Mouse (Mus musculus) ovary, postnatal 14 days (tissue): ENCODE data around the gene Mtrex.

Experiments
- DNase-seq: peaks from one replicate; pipeline ENCODE4 v3.0.0; 2022; ENCODE audit warnings: low spot score

Gene Mtrex

DNA sequence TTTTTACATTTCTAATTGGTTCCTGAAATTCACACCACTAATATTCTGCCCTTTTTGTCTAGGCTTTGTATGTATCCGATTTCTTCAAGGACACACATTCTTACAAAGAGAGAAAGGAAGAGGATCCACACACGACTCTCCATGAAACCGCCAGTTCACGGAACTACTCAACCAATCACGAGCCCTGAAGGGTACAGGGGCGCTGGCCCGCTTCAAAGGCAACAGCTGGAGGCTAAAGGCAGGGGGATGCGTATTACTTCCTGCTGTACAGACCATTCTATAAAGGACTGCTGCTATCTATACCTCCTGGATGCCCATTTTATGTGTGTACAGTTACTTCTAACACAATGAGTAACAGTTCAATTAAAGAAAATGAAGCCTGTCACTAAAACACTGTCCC is 59.8 kb downstream of the Mtrex start:
- no peak for DNase-seq

DNA sequence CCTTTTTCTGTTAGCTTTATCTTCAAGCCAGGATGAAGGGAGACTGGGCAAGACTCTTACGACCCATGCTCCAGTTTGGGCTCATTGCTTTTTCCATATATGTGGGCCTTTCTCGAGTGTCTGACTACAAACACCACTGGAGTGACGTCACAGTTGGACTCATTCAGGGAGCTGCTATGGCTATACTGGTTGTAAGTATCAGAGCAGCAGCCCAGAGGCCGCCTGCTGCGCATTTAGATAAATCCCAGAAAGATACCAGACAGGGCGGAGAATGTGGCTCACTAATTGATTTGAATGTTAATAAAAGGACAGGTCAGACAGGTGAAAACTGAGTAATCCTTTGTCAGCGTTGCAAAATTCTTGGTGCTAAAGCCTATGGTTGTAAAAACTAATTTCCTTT is 60.4 kb downstream of the Mtrex start:
- DNase-seq: no peak

DNA sequence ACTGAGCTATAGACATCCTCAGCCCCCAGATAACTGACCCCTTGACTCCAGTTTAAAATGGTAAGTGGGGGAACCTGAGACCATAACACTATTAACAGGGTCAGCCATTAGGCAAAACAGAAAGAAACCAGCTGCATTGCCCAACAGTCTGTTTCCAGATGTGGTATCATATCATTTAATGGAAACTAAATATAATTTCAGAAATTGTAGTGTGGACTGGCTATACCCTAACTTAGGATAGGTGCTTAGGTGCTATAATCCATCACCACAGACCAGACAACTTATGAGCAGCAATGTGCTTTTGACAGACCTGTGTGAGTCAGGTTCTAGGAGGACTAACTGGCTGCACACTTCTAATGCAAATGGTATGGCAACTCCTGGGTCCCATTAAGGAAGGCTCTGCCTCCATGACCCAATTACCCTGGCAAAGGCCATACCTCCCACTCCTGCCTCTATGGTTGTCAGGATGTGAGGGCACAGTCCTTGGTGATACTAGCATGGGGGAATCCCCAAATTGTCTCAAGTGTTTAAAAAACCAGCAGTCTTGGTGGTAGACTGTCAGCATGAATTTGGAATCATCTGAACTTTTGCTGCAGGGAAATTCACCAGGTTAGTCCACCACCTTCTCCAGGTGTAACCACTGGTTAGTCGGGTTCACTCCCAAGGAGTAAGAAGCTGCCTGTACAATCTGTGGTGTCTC is 64.1 kb downstream of the Mtrex start:
- DNase-seq: no peak

DNA sequence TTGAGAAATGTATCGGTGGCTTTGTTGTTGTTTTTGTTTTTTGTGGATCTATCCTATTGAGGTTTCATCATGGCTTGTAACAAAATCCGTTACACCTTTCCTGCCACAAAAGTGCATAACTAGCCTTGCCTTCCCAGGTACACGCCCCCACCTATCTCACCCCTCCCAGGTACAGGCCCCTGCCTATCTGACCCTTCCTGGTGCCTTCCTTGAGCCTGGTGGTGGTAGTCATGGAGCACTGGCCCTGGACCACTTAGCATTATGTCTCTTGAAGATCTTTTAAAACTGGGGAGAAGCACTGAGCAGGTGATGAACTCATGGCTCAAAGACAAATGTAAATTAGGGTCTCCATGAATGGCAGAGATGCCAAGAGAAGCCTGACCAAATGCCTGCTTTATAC is 64.9 kb downstream of the Mtrex start:
- DNase-seq: no peak

DNA sequence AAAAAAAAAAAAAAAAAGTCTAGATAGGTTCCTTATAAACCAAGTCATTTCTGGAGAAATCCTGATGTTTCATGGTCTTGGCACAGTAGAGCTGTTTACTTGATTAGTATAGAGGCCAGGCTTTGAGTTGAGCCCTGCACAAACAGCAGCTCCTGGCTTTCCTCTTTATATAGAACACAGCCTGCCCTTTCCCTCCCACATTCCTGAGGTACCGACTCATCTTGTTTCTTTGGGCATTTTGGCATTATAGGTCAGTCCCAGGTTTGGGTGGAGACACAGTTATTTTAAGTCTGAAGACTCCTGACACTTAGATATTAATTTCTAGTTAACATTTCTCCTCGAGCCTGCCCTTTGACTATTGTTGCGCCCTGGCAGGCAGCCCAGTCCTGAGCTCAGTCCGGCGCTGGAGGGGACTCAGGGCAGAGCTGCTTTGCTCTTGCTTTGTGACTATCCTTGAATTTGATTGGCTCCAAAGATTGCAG is 65.3 kb downstream of the Mtrex start:
- DNase-seq: peak; percentile 26

DNA sequence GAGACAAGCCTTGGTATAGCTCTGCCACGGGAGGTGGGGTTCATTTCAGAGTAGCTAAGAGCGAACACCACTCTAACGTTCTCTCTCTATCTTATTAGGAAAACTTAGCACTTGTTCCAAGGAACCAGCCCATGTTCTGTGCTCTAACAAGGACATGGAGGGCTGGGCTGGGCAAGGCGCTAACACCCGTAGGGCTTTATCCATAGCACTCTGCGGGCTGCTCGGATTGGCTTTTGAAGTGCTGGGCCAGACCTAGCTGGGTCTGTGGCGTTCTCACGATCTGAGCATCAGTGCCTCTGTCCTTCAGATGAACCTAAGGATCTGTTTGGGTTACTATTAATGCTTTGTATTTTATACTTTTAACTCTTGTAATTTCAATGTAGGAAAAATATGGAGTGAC is 66.3 kb downstream of the Mtrex start:
- no peak for DNase-seq

DNA sequence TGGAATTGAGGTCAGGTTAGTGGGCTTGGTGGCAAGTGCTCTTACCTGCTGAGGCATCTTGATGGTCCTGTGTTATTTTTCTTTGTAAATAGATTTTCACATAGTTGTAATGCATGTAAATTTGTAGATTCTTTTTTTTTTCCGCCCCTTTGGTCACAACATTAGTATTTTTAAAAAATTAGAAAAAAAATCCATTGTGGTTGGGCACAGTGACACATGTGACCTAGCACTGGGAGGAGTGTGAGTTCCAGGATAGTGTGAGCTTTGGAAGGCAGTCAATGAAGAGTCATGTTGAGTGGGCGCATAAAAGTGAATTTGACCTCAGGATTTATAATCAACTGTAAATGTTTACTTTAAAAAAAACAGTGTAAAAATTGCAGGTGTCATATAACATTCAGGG is 66.8 kb downstream of the Mtrex start:
- no peak for DNase-seq

DNA sequence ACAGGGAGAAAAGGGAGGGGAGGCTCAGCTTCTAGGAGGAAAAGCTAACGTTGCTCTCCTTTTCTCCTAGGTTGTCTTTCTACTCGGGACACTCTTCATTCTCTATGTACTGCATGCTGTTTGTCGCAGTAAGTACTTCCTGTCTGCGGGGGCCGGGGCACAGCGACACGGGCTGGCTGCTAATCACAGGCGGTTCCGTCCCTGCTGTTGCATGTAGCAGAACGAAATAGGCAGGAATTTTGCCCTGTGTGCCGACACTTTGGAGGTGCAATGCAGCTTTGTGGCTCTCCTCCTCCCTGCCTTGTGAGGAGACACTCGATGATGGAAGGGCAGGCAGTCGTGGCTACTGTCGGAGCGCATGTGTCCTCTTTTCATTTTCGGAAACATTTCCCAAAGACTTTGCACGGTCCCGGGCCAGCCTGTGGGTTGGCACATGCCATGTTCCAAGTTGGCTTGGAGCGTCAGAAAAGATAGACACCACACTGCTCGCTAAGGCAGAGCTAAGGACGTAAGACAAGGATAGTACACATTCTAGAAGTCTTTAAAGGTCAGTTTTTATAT is 67.5 kb downstream of the Mtrex start:
- no peak for DNase-seq

DNA sequence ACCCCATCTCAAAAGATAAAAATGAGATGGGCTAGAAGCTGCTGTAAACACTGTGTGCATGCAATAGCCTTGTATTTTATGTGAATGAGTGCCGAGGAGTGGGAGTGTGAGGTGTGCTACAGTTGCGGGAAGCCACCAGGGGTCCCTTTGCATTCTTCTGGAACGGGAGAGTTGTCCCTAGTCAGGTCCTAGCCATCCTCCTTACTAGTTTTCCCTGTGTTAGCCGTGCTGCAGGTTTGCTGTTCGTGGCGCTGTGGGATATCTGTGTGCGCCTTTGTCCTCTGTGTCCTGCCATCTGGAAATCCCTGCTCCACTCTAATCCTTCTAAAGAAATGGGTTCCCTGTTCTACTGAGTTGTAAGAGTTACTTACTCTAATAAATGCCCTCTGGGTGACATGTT is 69.3 kb downstream of the Mtrex start:
- no peak for DNase-seq

DNA sequence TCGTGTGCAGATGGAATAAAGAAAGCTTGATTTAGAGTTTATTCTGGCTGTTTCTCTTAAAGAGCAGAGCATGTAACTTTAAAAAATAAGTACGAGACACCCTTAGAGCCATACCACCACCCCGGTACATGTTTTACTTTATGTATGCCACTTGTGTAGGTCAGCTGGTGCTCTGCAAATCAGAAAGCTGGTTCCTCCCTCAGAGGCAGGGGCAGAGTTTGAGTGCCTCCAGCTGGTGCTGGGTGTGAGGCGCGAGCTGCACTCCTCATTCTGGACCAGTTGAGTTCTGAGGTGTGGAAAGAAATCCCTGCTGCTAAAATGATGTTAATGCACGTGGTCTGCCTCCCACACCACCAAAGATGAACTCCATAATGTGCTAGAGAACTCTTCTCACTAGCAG is 72.8 kb downstream of the Mtrex start:
- DNase-seq: no peak

DNA sequence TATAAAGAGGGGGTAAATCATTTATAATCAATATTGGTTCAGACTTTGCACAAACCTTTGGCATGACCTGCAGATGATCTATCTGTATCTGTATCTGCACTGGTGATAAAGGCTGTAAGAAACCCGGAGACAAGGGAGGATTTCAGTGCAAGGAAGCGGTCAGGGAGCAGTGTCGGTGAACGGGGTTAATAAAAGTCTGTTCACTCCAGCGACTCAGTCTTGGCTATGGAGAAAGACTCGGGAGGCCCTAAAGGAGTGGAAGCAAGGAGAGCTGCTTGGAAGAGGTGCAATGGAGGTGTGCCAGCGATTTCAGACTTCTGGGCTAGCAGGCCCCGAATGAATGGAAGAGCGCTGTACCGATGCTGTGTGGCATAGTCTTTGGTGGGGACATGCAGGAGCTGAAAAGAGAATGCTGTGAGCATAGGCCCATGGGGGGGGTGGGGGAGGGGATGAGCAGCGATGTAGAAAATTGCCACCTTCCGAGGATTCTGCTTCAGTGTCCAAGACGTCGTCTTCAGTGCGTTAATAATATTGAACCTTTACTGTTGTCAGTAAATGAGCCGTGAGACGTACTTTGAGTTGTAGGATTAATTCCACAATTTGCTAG is 73.4 kb downstream of the Mtrex start:
- no peak for DNase-seq

DNA sequence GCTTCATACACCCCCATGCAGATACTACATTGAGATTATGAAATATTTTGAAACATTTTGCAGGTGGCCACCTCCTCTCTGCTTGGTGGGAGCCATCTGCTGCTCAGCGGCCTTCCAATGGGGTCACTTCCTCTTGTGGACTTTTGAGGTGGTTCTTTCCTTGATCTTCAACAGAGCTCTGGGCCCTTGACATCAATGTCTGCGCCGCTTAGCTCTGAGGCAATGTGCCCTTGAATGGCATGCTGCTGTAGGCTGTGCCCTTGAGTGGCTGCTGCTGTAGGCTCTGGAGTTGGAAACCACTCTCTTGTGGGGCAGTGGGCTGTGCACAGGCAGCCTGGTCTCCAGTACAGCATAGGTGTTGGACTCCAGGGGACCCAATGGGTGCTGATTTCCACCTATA is 81.3 kb downstream of the Mtrex start:
- DNase-seq: no peak

DNA sequence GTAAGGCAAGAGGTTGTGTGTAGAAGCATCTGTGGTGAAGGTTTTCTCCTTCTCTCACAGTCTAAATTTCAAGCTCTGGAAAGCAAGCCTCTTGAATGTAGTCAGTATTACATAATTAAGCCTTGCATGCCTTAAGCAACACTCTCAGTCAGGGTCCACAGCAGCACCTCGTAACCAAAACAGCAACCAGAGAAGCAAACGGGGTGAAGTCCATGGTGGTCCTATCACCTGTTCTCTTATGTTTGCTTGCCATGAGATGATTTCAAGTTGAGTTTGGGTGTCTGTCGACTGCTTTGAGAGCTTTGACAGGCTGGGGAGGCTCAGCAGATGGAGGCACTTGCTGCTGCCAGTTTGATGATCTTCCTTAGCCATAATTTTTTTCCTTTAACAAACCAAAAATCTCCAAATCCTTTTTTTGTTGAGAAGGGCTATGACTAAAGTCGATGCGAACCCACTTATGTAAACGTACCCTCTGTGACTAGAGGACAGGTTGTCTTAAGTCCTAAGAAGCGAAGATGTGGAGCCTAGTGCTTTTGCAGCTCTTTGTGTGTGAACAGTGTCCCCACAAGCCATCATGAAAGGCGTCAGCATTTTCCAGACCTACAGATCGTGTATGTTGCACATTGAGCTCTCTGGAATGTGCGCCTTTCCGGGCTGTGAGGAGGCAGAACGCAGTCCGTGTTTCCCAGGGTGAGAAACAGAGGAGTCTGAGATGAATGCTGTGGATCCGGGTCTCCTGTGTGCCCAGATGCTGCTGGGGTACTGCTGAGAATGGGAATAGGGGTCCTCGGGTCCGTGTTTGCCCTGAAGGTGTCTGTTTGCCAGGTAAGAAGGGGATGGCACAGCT is 86.7 kb downstream of the Mtrex start:
- DNase-seq: no peak

DNA sequence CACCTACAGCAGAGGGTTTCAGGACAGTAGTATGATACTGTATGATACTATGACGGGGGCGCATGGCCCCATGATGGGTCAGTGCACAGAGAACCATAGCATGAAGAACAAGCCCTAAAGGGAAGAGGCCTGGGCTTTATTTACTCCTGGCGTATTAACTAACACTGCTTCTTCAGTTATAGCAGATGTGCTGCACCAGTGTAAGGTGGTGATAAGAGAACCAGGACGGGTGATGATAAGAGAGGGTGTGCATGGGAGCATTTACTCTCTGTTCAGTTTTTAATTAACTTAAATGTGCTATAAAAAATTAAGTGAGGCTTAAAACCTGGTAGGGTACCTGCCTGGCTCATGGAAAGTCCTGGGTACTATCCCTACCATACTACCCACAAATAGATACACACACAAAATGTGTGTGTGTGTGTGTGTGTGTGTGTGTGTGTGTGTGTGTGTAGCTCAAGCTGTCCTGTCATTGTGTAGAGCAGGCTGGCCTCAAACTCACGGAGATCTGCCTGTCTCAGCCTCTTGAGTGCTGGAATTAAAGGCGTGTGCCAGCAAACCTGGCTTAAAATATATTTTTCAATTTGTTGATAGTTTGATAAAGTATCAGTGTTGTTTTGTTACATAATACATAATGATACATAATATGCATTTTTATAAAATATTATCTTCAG is 88.5 kb downstream of the Mtrex start:
- DNase-seq: no peak

DNA sequence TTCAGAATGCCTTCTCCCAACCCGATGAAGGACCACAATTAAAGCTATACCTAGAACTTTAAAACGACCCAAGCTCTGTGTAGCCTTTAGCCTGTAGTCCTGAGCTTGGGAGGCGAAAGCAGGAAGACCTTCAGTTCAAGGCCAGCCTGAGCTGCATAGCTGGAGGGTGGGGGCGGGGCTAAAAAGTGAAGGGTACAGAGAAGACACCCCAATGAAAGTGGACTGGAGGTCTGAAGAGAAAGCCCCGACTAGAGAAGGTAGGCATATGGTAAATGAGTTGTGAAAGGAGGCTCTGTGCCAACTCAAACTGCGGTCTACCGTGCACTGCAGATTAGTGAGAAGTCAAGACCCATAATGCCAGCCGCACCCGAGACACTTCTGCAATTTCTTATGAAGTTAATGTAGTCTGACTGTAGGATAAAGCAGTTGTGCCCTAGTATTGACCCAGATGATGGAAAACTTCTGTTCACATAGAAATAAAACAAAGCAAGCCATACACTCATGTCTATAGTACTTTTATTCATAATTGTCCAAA is 89.5 kb downstream of the Mtrex start:
- no peak for DNase-seq

DNA sequence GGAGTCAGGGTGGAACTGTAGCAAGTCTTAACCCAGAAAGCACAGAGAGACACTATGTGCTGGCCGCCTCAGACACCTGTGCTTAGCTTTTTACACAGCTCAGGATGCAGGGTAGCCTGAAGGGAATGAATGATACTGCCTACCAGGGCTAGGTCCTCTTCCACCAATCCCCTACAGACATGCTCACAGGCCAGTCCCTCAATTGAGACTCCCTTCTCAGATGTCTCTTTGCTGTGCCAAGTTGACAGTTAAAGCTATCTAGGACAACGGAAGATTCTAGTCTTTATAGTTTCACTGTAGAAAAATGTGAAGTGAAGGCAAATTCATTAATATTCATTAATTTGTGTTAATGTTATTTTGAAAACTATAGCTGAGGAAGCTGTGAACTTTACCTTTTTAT is 90.2 kb downstream of the Mtrex start:
- DNase-seq: no peak

DNA sequence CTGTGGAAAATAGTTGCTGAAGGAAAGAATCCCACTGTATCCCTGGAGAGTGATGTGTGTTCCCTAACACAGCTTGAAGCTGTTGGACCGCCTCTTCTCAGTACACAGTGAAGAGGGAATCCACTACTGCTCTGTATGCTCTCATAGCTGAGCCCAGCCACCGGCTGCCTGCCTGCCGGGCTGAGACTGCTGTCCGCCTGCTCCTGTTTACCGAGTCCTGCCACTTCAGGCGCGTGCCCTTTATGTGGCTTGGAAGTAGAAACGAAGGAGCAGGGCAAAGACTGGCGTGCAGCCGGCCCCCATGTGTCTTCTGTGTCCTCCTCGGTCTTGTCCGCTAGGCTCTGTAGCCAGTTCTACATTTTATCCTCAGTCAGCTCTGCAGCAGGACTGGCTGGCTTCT is 92.1 kb downstream of the Mtrex start:
- DNase-seq: no peak

DNA sequence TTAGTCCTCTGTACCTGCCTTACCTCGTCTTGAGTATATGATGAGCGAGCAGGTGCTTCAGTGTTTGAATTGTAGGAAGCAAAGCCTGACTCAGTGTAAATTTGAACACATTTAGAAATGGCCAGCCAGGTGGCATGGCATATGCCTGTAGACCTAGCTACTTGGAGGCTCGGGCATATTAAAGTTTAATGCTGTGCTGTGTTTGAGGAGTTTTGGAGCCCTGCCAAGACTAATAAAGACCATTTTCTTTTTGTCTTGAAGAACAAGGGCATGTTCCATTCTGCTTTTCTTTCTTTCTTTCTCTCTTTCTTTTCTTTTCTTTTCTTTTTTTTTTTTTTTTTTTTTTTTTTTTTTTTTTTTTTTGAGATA is 93.3 kb downstream of the Mtrex start:
- no peak for DNase-seq

DNA sequence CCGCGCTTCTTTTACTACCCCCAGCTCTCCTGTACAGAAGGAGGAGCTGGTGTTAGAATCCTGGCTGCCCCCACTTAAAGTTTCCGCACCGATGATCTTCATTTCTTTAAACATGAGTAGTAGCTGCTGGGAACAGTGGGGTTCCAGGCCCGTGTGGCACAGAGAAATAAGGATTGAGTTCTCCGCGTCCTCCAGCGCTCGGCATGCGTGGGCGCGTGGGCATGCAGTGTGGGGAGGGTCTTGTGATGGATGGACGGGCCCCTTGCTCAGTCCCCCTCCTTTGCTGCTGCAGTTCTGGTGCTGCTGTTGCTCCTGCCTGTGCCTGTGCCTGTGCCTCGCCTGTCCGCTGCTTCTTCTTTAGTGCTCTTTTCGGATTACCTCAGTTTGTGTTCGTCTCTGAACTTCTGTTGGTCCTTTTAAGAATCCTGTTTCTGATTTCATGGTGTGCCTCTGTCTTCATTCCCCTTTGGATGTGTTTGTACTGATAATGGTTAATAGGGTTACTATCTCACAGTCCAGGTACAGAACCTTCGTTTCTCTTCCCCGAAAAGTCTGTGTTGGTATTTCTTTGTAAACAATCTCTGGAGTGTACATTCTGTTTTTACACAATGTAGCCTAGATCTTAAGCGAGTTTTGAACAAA is 93.8 kb downstream of the Mtrex start:
- no peak for DNase-seq

DNA sequence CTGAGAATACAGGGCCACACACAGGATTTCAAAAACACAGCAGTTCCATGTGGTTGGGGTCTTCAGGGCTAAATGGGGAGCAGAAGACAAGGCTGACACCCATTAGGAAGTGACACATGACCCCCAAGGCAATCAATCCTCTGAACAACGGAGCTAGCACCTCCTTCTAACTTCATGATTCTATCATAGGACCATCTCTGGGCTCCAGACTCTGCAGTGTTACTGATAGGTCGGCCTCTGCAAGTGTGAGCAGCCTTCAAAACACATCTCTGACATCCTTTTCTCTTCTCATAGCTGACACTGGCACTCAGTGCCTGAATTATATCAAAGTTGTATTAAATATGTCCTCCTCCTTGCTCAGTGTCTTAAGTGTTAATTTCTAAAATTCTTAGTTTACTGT is 94.6 kb downstream of the Mtrex start:
- no peak for DNase-seq

DNA sequence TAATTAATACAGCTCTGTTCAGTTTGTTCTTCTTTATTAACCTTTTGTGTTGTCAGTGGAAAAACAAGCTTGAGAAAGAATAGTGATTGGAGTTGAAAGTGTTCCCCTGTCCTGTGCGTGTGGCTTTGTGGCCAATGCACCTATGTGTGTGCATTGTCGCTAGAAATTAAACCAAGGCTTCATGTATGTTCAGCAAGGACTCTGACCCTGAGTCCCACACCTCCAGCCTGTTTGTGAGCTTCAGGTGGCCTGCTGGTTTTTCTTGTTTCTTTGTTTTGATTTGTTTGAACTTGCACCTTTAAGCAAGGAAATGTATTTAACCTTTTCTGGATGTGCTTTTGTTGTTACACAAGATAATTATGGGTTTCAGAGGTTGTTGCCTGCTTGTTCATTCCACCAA is 97.6 kb downstream of the Mtrex start:
- no peak for DNase-seq

DNA sequence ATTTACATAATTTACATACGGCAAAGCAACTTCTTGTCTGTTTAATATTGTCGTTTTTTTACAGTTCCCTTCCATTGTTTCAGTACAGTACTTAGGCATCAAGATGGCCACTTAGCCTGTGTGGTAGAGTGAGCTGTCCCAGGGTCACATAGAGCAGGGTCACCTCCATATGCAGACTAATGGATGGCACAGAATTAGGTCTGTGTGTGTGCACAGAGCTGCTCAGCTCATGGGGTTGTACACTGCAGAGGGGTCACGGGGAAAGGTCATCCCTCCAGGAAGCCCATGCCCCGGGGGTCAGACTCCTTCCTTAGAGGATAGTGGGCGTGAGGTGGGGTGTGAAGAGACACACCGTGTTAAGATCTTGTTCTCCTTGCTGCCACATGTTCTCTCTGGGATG is 101.7 kb downstream of the Mtrex start:
- DNase-seq: no peak
